Mouse (Mus musculus) thymus, adult 2 months (tissue): ENCODE measurements around the gene Adcy10.

ENCODE experiments used
- CTCF ChIP-seq: fragments of 200-500 bp; IDR thresholded peaks from 2 replicates; pipeline ENCODE4 v1.5.1; 2012; ENCODE audit warnings: mild to moderate bottlenecking, control low read depth, low read length, moderate library complexity, borderline replicate concordance; ENCODE audit not compliant: control insufficient read depth, poor library complexity, insufficient read depth; ENCODE audit errors: extremely low read depth
- POLR2A ChIP-seq: fragments of 200-500 bp; IDR thresholded peaks from 2 replicates; pipeline ENCODE4 v1.6.1; 2012; ENCODE audit warnings: mild to moderate bottlenecking, low read length, control low read depth, moderate library complexity; ENCODE audit not compliant: control insufficient read depth, poor library complexity, insufficient read depth; ENCODE audit errors: extremely low read depth

- TF ChIP-seq POLR2A (no peak), CTCF (no peak)
Measured at GRCm38 (mm10) chr1:165440788-165441187, 44.2 kb upstream of the Adcy10 start.
